Mouse (Mus musculus): Measurements from ENCODE around the gene Pkn2.

Gene Pkn2

GRCm38 (mm10) chr3:142881872-142882623 lies at the start of gene Pkn2:
Pkn2 (minus strand) TSS chr3:142882004.
- peak; percentile 99 for DNase-seq

DNA sequence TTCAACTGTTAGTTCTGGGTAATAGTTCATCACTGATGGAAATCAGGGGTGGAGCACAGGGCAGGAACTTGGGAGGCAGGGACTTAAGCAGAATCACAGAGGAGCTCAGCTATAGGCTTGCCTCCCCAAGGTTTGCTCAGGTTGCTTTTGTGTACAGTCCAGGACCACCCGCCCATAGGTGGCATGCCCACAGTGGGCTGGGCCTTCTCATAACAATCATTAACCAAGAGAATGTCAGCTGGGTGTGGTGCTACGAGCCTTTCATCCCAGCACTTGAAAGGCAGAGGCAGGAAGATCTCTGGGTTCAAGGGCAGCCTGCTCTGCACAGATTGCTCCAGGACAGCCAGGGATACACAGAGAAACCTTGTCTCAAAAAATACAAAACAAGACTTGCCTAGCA lies 48.1 kb upstream of the Pkn2 start:
- no peak for DNase-seq

DNA sequence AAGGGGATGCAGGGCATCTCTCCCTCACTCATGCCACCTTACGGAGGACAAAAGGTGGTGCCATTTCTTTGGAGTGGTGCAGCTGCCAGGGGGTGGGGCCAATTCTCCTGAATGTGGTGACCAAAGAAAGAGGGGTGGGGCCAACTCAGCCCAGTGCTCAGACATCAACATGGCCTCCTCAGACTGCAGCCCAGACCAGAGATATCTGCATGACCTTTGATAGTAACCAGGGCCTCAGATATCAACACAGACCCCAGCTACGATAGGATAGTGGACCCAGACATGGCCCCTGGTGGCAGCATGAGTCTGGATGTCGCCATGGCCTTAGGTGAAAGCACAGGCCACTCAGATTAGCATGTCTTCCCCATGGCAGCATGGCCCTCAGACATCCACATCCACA lies 45.5 kb upstream of the Pkn2 start:
- DNase-seq: no peak

DNA sequence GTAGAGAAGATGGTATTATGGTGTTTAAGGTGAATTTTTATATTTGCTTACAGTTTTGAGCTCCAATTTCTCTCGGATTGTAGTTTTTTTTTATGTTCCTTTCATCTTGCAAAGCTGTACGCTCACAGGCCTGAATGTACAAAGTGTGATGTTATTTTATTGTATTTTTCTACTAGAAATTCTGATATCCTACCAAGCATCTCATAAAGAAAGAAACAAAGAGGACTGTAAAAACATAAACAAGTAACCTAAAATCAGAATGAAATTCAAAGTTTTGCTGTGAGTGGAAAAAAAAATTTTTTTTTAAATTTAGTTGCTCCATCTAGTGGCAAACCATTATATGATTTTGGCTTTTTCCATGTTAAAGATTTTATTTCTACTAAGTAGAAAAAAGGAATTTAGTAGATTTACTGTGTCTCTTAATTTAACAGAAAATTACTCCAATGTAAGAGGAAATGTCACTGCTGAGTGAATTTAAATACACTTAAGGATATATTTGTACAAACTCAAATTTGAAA lies 43.1 kb upstream of the Pkn2 start:
- no peak for DNase-seq

DNA sequence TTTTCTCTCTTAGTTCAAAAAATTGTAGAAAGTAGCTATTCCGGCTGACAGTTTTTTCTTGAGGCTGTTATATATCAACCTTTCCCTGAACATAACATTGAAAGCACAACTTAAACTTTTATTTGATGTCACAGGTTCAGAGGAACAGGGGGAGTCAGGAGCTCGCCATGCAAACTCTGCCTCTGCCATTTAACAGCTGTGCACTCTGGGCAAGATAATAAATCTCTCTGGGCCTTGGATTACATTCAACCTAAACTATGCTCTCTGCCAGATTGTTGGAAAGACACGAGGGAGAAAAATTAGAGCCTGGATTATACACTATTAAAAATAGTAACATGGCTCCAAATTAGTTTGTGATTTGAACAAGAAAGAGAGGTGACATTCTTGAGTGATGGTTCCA lies 37.3 kb upstream of the Pkn2 start:
- no peak for DNase-seq

- DNase-seq: no peak
These were observed 36.1 kb upstream of the Pkn2 start for GRCm38 (mm10) chr3:142917760-142918439.

DNA sequence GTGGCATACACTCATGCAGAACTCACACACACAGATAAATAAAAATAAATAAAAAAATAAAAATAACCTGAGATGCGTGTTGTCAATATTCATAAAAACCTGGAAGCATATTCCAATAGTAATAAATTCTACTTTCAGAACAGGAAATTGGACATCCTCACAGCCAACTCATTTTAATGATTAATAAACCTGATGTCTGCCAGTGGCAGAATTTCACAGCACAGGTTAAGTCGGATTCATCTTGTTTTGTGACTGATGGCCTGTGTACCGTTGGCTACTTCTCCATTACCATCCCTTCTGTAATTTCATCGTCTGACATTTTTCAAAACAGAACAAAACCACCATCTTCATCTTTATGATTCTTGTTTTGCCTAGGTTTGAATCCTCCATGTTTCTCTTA lies 35.4 kb upstream of the Pkn2 start:
- no peak for DNase-seq

- DNase-seq: no peak
These were observed 31.5 kb upstream of the Pkn2 start for GRCm38 (mm10) chr3:142913295-142913694.

GRCm38 (mm10) chr3:142899683-142900082 lies 17.9 kb upstream of the Pkn2 start:
- DNase-seq: no peak

DNA sequence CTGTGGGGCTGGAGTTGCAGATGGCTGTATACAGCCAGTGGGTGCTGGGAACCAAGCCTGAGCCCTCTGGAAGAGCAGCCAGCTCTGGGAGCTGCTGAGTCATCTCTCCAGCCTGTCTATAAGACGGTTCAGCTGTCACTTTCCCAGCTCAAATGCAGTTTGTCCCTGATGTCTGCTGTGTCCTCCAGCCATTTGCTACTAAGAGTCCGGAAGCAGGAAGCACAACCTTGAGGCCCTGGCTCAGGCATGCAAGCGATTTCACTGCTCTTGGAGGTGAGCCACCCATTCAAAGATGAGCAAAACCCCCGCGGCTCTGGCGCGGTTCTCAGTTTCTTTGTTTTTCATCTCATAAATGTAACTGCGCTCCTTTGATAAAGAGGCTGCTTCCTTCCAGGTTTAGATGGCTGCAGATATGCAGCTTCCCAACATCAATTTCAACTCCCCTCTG lies 17.2 kb upstream of the Pkn2 start:
- DNase-seq: no peak

- no peak for DNase-seq
These were observed 8.6 kb upstream of the Pkn2 start for GRCm38 (mm10) chr3:142890442-142890841.

DNA sequence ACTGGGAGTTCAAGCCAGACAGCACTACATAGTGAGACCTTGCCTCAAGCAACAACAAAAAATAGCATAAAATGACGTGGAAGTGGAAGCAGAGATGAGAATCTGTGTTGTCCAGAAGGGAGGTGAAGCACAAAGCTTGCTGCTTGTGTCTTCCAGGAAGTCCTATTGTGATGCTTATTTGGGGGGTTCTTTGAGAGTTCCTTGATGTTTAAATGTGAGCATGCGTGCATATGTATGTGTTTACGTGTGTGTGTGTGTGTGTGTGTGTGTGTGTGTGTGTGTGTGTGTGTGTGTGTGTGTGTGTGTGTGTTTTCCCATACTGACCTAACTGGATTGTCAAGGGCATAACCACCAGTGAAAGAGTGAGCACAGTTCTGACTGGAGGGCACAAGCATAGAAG lies 5.2 kb upstream of the Pkn2 start:
- no peak for DNase-seq

DNA sequence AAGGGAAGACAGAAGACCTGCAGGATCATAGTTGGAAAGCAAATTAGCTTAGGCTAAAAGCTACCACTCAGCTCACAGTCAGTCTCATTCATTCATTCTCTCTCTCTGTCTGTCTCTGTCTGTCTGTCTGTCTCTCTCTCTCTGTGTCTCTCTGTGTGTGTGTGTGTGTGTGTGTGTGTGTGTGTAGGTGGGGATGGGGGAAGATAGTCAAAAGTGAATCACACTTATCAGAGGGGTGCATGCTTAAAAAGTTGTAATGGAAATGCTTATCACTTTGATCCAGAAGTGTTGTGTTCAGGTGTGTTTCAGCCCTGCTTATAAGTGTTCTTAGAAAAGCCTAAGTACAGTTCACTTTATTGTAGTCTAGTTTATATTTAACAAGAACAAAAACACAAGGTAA lies 2.8 kb upstream of the Pkn2 start:
- no peak for DNase-seq

- no peak for DNase-seq
These were observed 274 bp downstream of the Pkn2 start for GRCm38 (mm10) chr3:142881589-142881871.

DNA sequence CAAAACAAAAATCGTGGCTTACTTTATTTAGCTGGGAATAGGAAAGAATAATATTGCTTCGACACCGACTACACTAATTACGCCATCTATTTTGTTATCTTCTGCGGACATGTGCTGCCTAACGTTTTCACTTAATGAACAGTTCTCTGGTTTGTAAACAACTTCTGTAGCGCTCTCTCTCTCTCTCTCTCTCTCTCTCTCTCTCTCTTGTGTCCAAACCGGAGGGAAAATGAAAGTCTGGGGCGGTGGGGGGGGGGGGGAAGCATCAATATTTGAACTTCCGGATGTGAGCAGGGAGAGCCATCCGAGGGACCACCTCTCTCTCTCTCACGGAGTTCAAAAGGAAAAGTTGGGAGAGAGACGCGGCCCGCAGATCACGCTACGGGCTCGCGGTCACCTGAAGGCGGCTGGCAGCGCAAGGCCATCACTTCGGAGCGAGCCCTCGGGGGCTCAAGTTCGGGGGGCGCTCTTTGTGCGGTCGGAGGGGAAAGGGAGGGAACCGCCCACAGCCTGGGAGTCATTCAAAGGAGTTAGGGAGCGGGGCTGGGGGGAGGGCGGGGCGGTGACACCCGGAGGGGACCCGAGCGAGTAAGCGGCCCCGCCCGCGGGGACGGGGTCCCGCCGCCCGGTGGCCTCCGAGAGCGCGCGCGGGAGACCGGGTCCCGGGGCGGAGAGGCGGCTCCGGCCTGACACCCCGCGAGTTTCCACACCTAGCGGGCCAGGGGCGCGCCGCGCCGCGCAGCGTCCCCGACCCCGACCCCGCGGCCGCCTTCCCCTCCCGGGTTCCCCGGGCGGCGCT lies 815 bp downstream of the Pkn2 start:
- DNase-seq: peak; percentile 12

GRCm38 (mm10) chr3:142863236-142863635 lies 18.6 kb downstream of the Pkn2 start:
- DNase-seq: no peak

GRCm38 (mm10) chr3:142856832-142857231 lies 25.0 kb downstream of the Pkn2 start:
- no peak for DNase-seq

DNA sequence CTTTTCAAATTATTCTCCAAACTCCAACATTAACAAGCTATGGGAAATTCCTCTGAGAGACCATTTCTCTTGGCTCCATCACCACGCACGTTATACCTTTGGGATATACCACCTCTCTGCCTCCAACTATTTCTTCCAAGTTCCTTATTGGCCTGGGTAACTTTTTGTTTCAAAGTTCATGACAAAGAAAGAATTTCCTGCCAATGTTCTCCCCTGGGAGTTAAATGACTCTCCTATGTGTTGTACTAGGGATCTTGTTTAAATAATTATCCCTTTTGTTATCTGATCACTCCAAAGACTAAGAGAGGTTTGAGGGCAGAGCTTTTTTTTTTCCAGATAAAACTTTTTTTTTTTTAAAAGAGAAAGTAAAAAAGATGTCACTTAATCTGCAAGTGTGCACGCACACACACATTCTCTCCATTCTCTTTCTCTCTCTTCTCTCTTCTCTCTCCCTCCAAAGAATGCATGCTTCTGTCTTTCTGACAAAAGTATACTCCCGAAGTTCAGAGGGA lies 25.8 kb downstream of the Pkn2 start:
- DNase-seq: no peak

- DNase-seq: no peak
These were observed 28.9 kb downstream of the Pkn2 start for GRCm38 (mm10) chr3:142852911-142853310.

GRCm38 (mm10) chr3:142851631-142852030 lies 30.2 kb downstream of the Pkn2 start:
- DNase-seq: no peak

DNA sequence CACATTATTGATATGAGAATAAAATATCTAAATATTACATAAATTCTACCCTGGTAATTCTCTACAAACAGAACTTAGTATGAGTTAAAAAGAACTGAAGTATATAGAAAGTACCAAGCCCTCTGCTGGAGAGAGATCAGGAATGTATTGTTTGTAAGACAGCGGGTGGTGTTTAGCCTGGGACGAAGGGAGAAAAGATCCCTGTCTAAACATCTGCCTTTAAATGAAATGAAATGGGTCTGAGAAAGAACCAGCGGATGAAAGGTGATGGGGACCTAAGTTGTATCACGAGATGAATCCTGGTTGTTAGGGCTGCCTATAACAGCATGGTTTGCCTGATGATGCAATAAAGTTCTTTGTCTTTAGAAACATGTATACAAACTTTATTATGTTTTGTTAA lies 41.8 kb downstream of the Pkn2 start:
- DNase-seq: no peak

DNA sequence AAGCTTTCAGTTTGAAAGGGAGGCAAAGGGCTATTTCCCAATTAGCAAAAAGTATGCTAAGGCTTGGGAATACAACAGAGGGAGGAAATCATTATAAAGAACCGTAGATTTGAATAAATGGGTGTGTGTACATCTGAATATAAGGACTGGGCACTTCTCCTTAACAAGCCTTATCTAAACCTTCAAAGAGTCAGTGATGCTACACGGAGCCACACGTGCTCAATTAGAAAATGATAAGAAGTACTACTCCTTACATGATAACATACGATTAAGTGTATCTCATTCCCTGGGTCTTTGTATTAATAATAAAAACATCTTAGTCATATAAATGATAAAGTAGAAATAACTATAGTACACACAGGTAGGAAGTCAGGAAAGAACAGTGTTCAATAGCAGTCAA lies 47.0 kb downstream of the Pkn2 start:
- DNase-seq: no peak

DNA sequence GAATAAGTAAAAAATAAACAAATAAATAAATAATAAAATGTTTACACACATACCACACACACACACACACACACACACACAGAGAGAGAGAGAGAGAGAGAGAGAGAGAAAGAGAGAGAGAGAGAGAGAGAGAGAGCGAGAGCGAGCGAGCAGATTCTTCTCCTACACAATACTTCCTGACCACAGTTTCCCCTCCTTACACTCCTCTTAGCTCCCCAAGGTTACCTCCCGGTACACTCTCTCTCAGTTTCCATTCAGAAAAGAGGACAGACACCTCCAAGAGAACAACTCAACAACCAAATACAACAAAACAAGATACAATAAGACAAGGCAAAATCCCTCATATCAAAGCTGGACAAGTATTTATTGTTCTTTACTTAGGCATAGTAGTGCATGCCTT lies 47.8 kb downstream of the Pkn2 start:
- DNase-seq: no peak

DNA sequence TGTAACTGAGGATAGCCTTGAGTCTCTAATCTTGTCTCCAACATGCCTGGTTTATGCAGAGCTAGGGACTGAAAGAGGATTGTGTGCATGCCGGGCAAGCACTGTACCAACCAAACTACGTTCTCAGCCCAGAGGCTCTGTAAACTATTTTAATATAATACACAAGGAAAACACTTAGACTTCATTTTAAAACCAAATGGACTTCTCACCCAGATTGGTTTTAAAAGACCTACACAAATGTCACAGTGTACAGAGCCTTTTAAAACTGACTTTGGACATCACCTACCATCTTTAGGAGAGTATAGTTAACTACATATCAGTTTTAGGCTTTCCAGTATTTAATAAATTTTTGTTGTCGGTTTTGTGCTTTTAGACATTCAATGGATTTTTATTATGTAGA lies 48.9 kb downstream of the Pkn2 start:
- no peak for DNase-seq
